Mouse (Mus musculus): ENCODE results near the gene Ube2g2. TPM values are rescaled to one million over a fixed set of nuclear protein-coding genes. Genes with fewer than 3 reads are reported as not detected.

The Ube2g2 gene
- polyA plus RNA-seq (2012; fragmentation: generic; extraction: Trizol): 10 to 100 TPM; 39.0 to 44.0 TPM

DNA sequence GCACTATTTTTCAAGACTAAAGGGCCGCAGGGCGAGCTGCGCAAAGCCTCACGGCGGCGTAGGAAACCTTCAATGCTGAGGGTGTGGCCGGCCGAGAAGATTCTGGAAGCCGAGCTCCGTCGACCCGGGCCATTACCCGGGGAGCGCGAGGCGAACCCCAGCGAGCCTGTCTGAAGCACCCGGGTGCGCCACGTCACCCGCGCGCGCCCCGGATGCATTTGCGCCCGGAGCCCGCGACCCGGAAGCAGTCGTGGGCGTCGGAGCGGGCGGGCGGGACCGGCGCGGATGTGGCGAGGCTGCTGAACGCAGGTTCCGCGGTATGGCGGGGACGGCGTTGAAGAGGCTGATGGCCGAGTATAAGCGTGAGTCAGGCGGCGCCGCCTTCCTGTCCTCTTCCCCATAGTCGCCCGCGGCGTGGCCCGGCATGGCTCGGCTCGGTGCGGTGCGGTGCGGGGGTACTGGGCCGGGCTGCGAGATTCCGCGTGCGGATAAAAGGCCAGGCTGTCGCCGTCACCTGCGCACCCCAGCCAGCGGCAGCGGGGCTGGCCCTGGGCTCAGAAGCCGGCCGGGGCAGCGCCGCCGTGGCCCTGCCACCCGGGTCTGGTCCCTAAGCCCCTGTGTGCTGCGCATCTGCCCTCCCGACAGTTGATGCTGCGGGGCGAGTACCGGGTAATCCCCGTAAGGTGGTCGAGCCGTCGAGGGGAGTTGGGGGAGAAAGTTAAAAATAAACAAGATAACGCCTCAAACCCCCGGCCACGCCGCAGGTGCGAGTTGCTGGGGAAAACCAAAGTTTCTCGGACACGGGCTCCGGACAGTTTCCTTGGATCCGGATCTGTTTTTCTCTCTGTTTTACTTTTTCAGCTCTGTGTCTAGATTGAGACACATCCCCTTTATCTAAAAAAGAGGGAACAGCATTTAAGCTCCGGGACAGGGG, at the start of gene Ube2g2:
Ube2g2 (plus strand) TSS at position 221 of the 934 bp plus-strand sequence.

GRCm38 (mm10) chr10:77581408-77582284, 40.4 kb upstream of the Ube2g2 start, which contains the start of gene Pttg1ip:
TSS of gene Pttg1ip (plus strand) at chr10:77581720.

DNA sequence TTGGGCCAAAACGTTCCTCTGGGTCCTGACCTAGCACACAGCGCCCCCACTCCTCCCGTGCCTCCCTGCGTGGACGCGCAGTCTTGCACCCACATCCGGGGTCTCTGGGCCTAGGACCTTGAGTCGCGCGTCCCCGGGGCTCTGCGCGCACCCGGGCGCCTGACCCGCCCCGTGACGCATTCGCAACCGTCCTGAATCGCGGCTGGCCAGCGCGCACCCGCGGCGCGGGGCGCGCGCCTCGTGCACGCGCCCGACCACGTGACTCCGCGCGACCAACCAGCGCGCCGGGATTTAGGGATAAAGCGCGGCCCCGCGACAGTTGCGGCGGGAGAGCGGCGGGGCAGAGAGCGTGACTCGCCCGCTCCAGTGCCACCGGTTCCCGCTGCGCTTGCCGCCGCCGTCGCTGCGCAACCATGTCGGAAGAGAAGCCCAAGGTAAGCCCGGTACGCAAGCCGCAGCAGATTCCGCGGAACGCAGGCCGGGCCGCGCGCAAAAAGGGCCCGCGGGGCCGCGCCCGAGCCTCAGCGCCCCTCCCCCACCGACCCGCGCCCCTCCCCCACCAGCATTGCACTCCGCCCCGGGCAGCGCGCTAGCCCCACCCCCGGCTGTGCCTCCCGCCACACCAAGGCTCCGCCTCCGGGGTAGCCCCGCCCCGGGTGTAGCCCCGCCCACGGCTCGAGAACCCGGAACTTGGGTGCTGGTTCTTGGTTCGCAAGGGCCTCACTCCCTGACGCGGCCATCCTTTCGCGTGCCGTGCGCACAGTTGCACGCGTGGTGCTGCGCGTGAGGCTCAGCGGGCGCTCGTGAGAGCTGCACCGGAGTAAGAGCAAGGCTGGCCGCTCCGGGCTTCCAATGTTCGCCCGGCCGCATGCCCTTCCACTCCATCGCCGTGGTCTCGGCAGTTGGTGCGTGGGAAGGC, 15.9 kb upstream of the Ube2g2 start, which contains the start of the genes Sumo3 and Gm49325:
Sumo3 (plus strand) TSS at position 190 of the 919 bp plus-strand sequence.
Gm49325 (plus strand) TSS at position 290 of the 919 bp plus-strand sequence.

DNA sequence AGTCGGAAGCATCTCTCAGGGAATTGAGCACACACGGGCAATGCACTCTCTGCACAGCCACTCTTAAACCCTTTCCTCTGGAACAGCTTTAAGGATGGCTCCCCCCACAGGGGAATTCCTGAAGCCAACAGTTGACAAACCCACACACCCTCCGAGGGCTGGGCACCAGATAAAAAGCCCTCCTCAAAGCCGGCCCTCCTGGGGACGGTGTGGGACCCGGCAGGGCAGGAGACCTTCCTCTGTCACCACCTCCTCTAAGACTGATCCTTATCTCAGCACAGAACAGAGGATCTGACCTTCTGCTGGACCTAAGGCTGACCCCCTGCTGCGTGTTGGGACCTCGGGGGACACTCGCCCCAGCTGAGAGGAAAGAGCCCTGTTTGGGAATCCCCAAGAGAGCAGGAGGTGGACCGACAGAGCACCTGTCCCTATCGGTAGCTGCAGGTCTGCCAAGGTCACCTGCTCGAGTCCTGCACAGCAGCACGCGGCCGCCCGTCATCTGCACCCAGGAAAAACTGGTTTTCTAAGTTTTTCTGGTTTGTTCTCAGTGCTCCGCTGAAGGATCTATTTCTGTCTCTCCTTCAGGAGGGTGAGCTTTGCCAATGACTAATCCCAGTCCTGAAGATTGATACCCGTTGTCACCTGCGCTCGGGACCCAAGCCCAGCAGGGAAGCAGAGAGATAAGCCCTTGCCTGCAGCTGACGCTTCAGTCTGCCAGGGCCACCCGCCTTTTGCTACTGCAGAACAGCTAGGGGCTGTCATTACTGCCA, 64.0 kb downstream of the Ube2g2 start, which contains the start of gene Tspear:
Tspear (plus strand) TSS at position 675 of the 770 bp plus-strand sequence.

DNA sequence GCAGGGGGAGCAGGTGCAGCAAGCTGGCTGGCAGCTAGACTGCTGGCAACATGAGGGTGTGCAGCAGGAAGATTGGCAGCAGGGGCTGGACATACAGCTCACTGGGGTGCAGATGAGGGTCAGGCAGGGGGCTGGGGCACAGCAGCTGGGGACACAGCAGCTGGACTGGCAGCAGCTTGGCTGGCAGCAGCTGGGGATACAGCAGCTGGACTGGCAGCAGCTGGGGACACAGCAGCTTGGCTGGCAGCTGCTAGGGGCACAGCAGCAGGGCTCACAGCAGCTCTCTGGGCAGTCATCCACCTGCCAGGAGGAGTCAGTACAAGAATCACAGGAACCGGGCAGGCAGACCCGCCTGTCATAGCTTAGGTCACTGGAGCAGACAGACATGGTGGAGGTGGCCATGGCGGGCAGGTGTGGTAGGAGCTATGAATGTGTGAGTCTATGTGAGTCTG, 68.3 kb downstream of the Ube2g2 start, which contains the start of gene Gm19402:
Gm19402 (minus strand) TSS at position 402 of the 452 bp plus-strand sequence.

Other genes with a start within 250 kb of the Ube2g2 start
- 1 to 10 TPM; 2.5 to 8.6 TPM for gene Adarb1, start 204.0 kb upstream of the Ube2g2 start, polyA plus RNA-seq (2012; fragmentation: generic; extraction: Trizol)
- 10 to 100 TPM; 40.0 to 57.6 TPM for gene Fam207a, start 106.5 kb upstream of the Ube2g2 start, polyA plus RNA-seq (2012; fragmentation: generic; extraction: Trizol)
- under 1 TPM; 0.14 to 0.25 TPM for gene Itgb2, start 92.0 kb upstream of the Ube2g2 start, polyA plus RNA-seq (2012; fragmentation: generic; extraction: Trizol)
- gene Pttg1ip, start 40.6 kb upstream of the Ube2g2 start, polyA plus RNA-seq (2012; fragmentation: generic; extraction: Trizol): 100 to 1,000 TPM in 1 of 2 experiments, 10 to 100 TPM in 1; 82.8 to 216 TPM
- 10 to 100 TPM; 76.2 to 78.6 TPM for gene Sumo3, start 16.2 kb upstream of the Ube2g2 start, polyA plus RNA-seq (2012; fragmentation: generic; extraction: Trizol)
- gene Gm49325, start 16.1 kb upstream of the Ube2g2 start, polyA plus RNA-seq (2012; fragmentation: generic; extraction: Trizol): 10 to 100 TPM in 1 of 2 experiments, under 1 TPM in 1; 0.78 to 16.7 TPM
- gene Tspear, start 64.3 kb downstream of the Ube2g2 start, polyA plus RNA-seq (2012; fragmentation: generic; extraction: Trizol): not detected
- gene Gm19402, start 68.5 kb downstream of the Ube2g2 start, polyA plus RNA-seq (2012; fragmentation: generic; extraction: Trizol): not detected
- gene Gm9508, start 75.0 kb downstream of the Ube2g2 start, polyA plus RNA-seq (2012; fragmentation: generic; extraction: Trizol): not detected
- gene Gm10272, start 84.4 kb downstream of the Ube2g2 start, polyA plus RNA-seq (2012; fragmentation: generic; extraction: Trizol): not detected
- not detected for gene Gm10024, start 89.2 kb downstream of the Ube2g2 start, polyA plus RNA-seq (2012; fragmentation: generic; extraction: Trizol)
- gene Gm10142, start 93.5 kb downstream of the Ube2g2 start, polyA plus RNA-seq (2012; fragmentation: generic; extraction: Trizol): not detected
- gene Krtap12-1, start 98.3 kb downstream of the Ube2g2 start, polyA plus RNA-seq (2012; fragmentation: generic; extraction: Trizol): not detected
- gene Gm10100, start 104.2 kb downstream of the Ube2g2 start, polyA plus RNA-seq (2012; fragmentation: generic; extraction: Trizol): not detected
- gene Gm18596, start 120.4 kb downstream of the Ube2g2 start, polyA plus RNA-seq (2012; fragmentation: generic; extraction: Trizol): not detected
- not detected for gene Gm9736, start 129.1 kb downstream of the Ube2g2 start, polyA plus RNA-seq (2012; fragmentation: generic; extraction: Trizol)
- not detected for gene Gm3233, start 137.4 kb downstream of the Ube2g2 start, polyA plus RNA-seq (2012; fragmentation: generic; extraction: Trizol)
- not detected for gene Gm3238, start 149.1 kb downstream of the Ube2g2 start, polyA plus RNA-seq (2012; fragmentation: generic; extraction: Trizol)
- not detected for gene Gm7138, start 154.7 kb downstream of the Ube2g2 start, polyA plus RNA-seq (2012; fragmentation: generic; extraction: Trizol)
- not detected for gene Gm3250, start 160.3 kb downstream of the Ube2g2 start, polyA plus RNA-seq (2012; fragmentation: generic; extraction: Trizol)
- gene Gm7137, start 165.9 kb downstream of the Ube2g2 start, polyA plus RNA-seq (2012; fragmentation: generic; extraction: Trizol): not detected
- gene Gm9639, start 172.8 kb downstream of the Ube2g2 start, polyA plus RNA-seq (2012; fragmentation: generic; extraction: Trizol): not detected
- not detected for gene Gm19668, start 176.9 kb downstream of the Ube2g2 start, polyA plus RNA-seq (2012; fragmentation: generic; extraction: Trizol)
- gene Gm9507, start 189.6 kb downstream of the Ube2g2 start, polyA plus RNA-seq (2012; fragmentation: generic; extraction: Trizol): not detected
- gene Gm2696, start 192.4 kb downstream of the Ube2g2 start, polyA plus RNA-seq (2012; fragmentation: generic; extraction: Trizol): not detected
- gene Krtap10-4, start 204.8 kb downstream of the Ube2g2 start, polyA plus RNA-seq (2012; fragmentation: generic; extraction: Trizol): not detected
- gene Krtap10-10, start 213.7 kb downstream of the Ube2g2 start, polyA plus RNA-seq (2012; fragmentation: generic; extraction: Trizol): not detected
- not detected for gene Gm36176, start 224.5 kb downstream of the Ube2g2 start, polyA plus RNA-seq (2012; fragmentation: generic; extraction: Trizol)
- not detected for gene Gm10318, start 230.6 kb downstream of the Ube2g2 start, polyA plus RNA-seq (2012; fragmentation: generic; extraction: Trizol)
- not detected for gene Gm3285, start 239.7 kb downstream of the Ube2g2 start, polyA plus RNA-seq (2012; fragmentation: generic; extraction: Trizol)